Mouse (Mus musculus): ENCODE results near the gene Cyp2d12. TPM values are rescaled to one million over a fixed set of nuclear protein-coding genes. Genes with fewer than 3 reads are reported as not detected.
A peak's percentile ranks its signal among the peaks of the same experiment; 100 is the strongest.
"Not testable (repeated sequence)": the region's sequence is repeated elsewhere in the genome, so short reads cannot be mapped to it uniquely, and the experiment has no call there.

Cyp2d12 gene
- polyA plus RNA-seq, 1 experiment from 2014 or later: 0.10 TPM

DNA sequence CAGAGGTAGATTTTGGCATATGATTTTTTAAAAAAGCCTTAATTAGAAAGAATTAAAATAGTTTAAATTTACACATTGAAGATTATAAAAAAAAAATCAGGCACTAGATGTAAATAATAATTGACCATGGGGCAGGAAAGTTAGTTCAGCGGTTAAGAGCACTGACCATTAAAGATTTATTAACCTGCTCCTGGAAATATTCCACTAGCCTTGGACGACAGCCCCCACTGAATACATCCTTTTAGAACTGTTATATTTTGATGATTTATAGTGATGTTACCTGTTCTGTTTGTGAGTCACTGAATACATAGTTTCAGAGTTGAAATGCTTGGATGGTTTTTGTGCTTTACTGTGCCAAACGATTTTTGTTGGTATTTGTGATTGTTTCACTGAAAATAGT is 11.9 kb upstream of the Cyp2d12 start:
- not testable (repeated sequence) for DNase-seq (ENCODE audit: low spot score); H3K9ac ChIP-seq (ENCODE audit: low read length); H3K27me3 ChIP-seq (ENCODE audit: control insufficient read depth, insufficient read depth, low read length); H3K4me1 ChIP-seq (replicated peaks; ENCODE audit: control insufficient read depth, insufficient read depth); H3K36me3 ChIP-seq (ENCODE audit: control insufficient read depth, insufficient read depth, low read length); ATAC-seq (ENCODE audit: low FRiP score, low TSS enrichment); H3K9me3 ChIP-seq (ENCODE audit: control insufficient read depth, low read length); H3K27ac ChIP-seq (replicated peaks); H3K4me3 ChIP-seq (ENCODE audit: low read depth, low read length); H3K4me2 ChIP-seq (replicated peaks; ENCODE audit: low read depth)
- WGBS: 47% methylated on average over 3 of the region's 3 CpGs

DNA sequence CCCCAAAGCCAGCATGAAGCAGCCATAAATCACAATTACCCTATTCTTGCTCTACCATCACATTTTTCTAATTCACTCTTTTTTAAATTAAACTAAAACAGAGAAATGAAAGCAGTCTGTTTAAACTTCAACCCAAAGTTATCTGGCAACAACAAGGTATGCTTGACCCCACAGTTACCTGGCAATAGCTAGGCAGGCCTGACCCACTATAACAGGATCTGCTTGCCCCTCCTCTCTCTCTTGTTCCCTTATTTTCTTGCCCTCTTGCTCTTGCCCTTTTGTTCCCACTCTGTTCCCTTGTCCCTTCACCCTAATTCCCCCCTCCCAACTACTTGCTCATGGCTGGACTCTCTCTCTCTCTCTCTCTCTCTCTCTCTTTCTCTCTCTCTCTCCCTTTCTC is 10.3 kb upstream of the Cyp2d12 start:
- H3K36me3 ChIP-seq (ENCODE audit: control insufficient read depth, insufficient read depth, low read length); ATAC-seq (ENCODE audit: low FRiP score, low TSS enrichment); H3K9me3 ChIP-seq (ENCODE audit: control insufficient read depth, low read length); H3K4me3 ChIP-seq (ENCODE audit: low read depth, low read length); H3K9ac ChIP-seq (ENCODE audit: low read length); DNase-seq (ENCODE audit: low spot score); H3K27me3 ChIP-seq (ENCODE audit: control insufficient read depth, insufficient read depth, low read length); H3K27ac ChIP-seq (replicated peaks); H3K4me2 ChIP-seq (replicated peaks; ENCODE audit: low read depth); H3K4me1 ChIP-seq (replicated peaks; ENCODE audit: control insufficient read depth, insufficient read depth): not testable (repeated sequence)

DNA sequence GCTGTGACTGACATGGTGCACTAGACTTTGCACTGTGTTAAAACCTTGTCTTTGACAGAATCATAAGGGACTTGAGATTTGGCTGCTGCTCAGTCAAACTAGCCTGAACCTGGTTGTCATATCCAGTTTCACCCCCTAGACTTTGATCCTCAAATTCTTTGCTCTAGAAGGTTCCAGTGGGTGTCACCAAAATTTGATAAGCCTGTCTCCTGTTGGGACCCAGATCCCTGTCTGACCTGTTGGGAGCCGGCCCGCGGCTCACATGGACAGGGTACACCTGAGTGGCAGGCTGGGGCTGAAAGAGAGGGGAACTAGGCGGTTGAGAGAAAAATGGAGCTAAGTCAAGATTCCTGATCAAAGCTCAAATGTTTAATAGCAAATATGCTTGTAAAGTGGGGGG is 7.1 kb upstream of the Cyp2d12 start:
- H3K9ac ChIP-seq (ENCODE audit: low read length); DNase-seq (ENCODE audit: low spot score); H3K4me2 ChIP-seq (replicated peaks; ENCODE audit: low read depth); ATAC-seq (ENCODE audit: low FRiP score, low TSS enrichment); H3K9me3 ChIP-seq (ENCODE audit: control insufficient read depth, low read length); H3K27ac ChIP-seq (replicated peaks); H3K27me3 ChIP-seq (ENCODE audit: control insufficient read depth, insufficient read depth, low read length); H3K36me3 ChIP-seq (ENCODE audit: control insufficient read depth, insufficient read depth, low read length); H3K4me3 ChIP-seq (ENCODE audit: low read depth, low read length); H3K4me1 ChIP-seq (replicated peaks; ENCODE audit: control insufficient read depth, insufficient read depth): not testable (repeated sequence)
- WGBS: 82% methylated on average over 4 of the region's 4 CpGs

DNA sequence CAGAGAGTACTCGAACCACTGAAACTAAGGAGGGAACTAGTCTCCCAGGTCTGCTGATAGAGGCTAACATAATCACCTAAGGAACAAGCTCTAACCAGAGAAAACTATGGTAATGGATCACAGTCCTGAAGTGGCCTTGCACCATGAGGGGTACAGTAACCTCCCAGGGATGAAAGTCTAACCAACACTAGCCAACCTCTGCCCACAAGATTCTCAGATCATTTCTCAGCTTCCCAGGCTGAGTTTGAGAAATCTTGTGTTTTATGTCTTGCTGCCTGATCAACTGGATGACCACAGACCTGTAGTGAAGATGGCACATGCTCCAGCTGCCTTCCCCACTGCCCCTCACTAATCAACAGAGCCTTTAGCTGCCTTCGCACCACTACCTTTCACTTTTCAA is 1.7 kb upstream of the Cyp2d12 start:
- not testable (repeated sequence) for H3K4me2 ChIP-seq (replicated peaks; ENCODE audit: low read depth); H3K4me1 ChIP-seq (replicated peaks; ENCODE audit: control insufficient read depth, insufficient read depth); ATAC-seq (ENCODE audit: low FRiP score, low TSS enrichment); H3K27ac ChIP-seq (replicated peaks); H3K27me3 ChIP-seq (ENCODE audit: control insufficient read depth, insufficient read depth, low read length); H3K9ac ChIP-seq (ENCODE audit: low read length); H3K4me3 ChIP-seq (ENCODE audit: low read depth, low read length); H3K9me3 ChIP-seq (ENCODE audit: control insufficient read depth, low read length); H3K36me3 ChIP-seq (ENCODE audit: control insufficient read depth, insufficient read depth, low read length); DNase-seq (ENCODE audit: low spot score)
- WGBS: 85% methylated on average over 2 of the region's 2 CpGs

DNA sequence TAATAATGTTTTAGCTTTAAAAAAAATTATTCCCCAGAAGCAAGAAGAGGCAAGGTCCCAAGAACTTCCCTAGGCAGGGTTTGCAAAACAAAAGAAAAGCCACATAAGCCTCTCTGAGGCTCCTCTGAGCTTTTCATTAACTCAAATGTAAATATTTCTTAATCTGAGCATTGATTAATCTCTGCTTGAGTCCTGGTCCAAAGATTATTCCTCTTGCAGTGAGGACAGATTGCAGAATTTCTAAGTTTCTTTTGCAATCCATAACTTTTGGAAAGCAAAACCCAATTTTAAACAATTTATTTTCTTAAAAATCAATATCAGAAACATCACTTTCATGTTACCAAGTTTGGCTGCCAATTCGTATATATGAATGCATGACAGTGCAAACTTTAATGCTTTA is 18.0 kb downstream of the Cyp2d12 start:
- Histone ChIP-seq H3K27ac (replicated peaks) (no peak overlapping the region), H3K4me2 (replicated peaks; ENCODE audit: low read depth) (no peak overlapping the region), H3K27me3 (ENCODE audit: control insufficient read depth, insufficient read depth, low read length) (no peaks in the 10 kb centered on the region), H3K4me1 (replicated peaks; ENCODE audit: control insufficient read depth, insufficient read depth) (no peaks in the 10 kb centered on the region), H3K36me3 (ENCODE audit: control insufficient read depth, insufficient read depth, low read length) (no peaks in the 10 kb centered on the region), H3K4me3 (ENCODE audit: low read depth, low read length) (no peak overlapping the region), H3K9ac (ENCODE audit: low read length) (no peak overlapping the region), H3K9me3 (ENCODE audit: control insufficient read depth, low read length) (no peaks in the 10 kb centered on the region)
- TF ChIP-seq CTCF (IDR thresholded peaks at IDR 0.05; ENCODE audit: low read depth) (no peak), EP300 (optimal IDR thresholded peaks at IDR 0.05) (no peak)
- no peak for DNase-seq (ENCODE audit: low spot score)
- ATAC-seq (ENCODE audit: low FRiP score, low TSS enrichment): no peak
- WGBS: 67% methylated on average over 1 of the region's 1 CpGs

DNA sequence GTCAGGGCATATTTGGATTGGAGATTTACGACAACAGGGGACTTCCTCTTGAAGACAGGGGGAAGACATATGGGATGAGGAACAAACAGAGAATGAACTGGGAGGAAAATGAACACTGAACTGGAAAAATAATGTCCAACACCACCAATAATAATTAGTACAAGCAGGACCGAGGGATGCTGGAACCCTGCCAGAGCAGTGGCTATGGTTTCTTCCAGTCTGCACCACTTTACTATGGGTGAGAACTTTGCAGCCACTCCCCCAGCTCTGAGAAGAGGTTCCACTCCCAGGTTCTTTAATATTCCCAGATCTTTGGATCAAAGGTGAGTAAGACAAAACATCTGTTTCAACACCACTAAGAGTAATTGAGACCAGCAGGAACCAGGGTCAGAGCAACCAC is 24.2 kb downstream of the Cyp2d12 start:
- H3K36me3 ChIP-seq (ENCODE audit: control insufficient read depth, insufficient read depth, low read length): no peaks in the 10 kb centered on the region
- H3K27me3 ChIP-seq (ENCODE audit: control insufficient read depth, insufficient read depth, low read length): no peaks in the 10 kb centered on the region
- H3K9me3 ChIP-seq (ENCODE audit: control insufficient read depth, low read length): no peaks in the 10 kb centered on the region
- H3K27ac ChIP-seq (replicated peaks): no peak overlapping the region
- H3K4me1 ChIP-seq (replicated peaks; ENCODE audit: control insufficient read depth, insufficient read depth): no peaks in the 10 kb centered on the region
- no peak for DNase-seq (ENCODE audit: low spot score)
- no peak overlapping the region for H3K9ac ChIP-seq (ENCODE audit: low read length)
- H3K4me3 ChIP-seq (ENCODE audit: low read depth, low read length): no peak overlapping the region
- WGBS: 70% methylated on average over 2 of the region's 2 CpGs
- no peak overlapping the region for H3K4me2 ChIP-seq (replicated peaks; ENCODE audit: low read depth)
- ATAC-seq (ENCODE audit: low FRiP score, low TSS enrichment): no peak
- TF ChIP-seq CTCF (IDR thresholded peaks at IDR 0.05; ENCODE audit: low read depth): no peak
- no peak for TF ChIP-seq EP300 (optimal IDR thresholded peaks at IDR 0.05)

DNA sequence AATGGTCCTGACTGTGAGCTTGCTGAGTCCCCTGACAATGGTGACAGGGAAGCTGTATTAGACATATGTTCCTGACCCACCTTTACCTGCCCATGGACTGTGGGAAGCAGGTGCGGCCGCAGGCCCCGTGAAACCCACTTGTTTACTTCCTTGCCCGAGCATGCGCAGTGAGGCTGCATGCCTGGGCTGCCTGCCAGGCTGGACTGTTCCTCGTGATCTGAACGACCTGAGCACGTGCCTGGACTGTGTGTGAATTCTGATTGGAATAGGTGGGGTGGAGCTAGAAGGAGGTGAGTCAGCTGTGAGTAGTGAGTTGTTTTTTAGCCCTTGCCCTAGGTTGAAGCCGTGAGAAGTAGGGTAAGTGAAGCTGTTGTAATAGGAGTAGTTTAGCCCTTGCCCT is 27.7 kb downstream of the Cyp2d12 start:
- WGBS: 56% methylated on average over 9 of the region's 9 CpGs

More for the DNA sequence above, 27.7 kb downstream of the Cyp2d12 start:
- Histone ChIP-seq H3K4me2 (replicated peaks; ENCODE audit: low read depth) (no peak overlapping the region), H3K9ac (ENCODE audit: low read length) (no peak overlapping the region), H3K4me1 (replicated peaks; ENCODE audit: control insufficient read depth, insufficient read depth) (no peaks in the 10 kb centered on the region), H3K27ac (replicated peaks) (no peak overlapping the region), H3K9me3 (ENCODE audit: control insufficient read depth, low read length) (no peaks in the 10 kb centered on the region), H3K27me3 (ENCODE audit: control insufficient read depth, insufficient read depth, low read length) (no peaks in the 10 kb centered on the region), H3K36me3 (ENCODE audit: control insufficient read depth, insufficient read depth, low read length) (no peaks in the 10 kb centered on the region), H3K4me3 (ENCODE audit: low read depth, low read length) (no peak overlapping the region)
- DNase-seq (ENCODE audit: low spot score): peak; percentile 59
- TF ChIP-seq CTCF (IDR thresholded peaks at IDR 0.05; ENCODE audit: low read depth) (no peak), EP300 (optimal IDR thresholded peaks at IDR 0.05) (no peak)
- peak; percentile 82 for ATAC-seq (ENCODE audit: low FRiP score, low TSS enrichment)

Small RNA genes lying within 50 kb of the gene (microRNA-seq; reads per million reads assigned to microRNA genes)
- gene Gm27924 (not detected), gene Gm28023 (not detected)

Other genes with a start within 250 kb of the Cyp2d12 start
- gene Naga, start 216.1 kb upstream of the Cyp2d12 start, polyA plus RNA-seq (2015; fragmentation: Nextera tagmentation; extraction: Ambion mirVana): 83.1 and 88.9 TPM in 2 replicates
- gene Pheta2, start 216.1 kb upstream of the Cyp2d12 start, polyA plus RNA-seq (2015; fragmentation: Nextera tagmentation; extraction: Ambion mirVana): 6.2 and 6.3 TPM in 2 replicates
- 286 and 296 TPM in 2 replicates for gene Smdt1, start 216.1 kb upstream of the Cyp2d12 start, polyA plus RNA-seq (2015; fragmentation: Nextera tagmentation; extraction: Ambion mirVana)
- 514 and 516 TPM in 2 replicates for gene Ndufa6, start 200.8 kb upstream of the Cyp2d12 start, polyA plus RNA-seq (2015; fragmentation: Nextera tagmentation; extraction: Ambion mirVana)
- 5.5 TPM in 2 replicates for gene Cyp2d22, start 174.8 kb upstream of the Cyp2d12 start, polyA plus RNA-seq (2015; fragmentation: Nextera tagmentation; extraction: Ambion mirVana)
- not detected in 2 replicates for gene Cyp2d11, start 161.1 kb upstream of the Cyp2d12 start, polyA plus RNA-seq (2015; fragmentation: Nextera tagmentation; extraction: Ambion mirVana)
- 2.1 and 3.6 TPM in 2 replicates for gene Cyp2d10, start 147.9 kb upstream of the Cyp2d12 start, polyA plus RNA-seq (2015; fragmentation: Nextera tagmentation; extraction: Ambion mirVana)
- gene Cyp2d9, start 121.6 kb upstream of the Cyp2d12 start, polyA plus RNA-seq (2015; fragmentation: Nextera tagmentation; extraction: Ambion mirVana): 1.6 and 2.0 TPM in 2 replicates
- gene Cyp2d34, start 65.9 kb downstream of the Cyp2d12 start, polyA plus RNA-seq (2015; fragmentation: Nextera tagmentation; extraction: Ambion mirVana): 0.98 and 1.1 TPM in 2 replicates
- gene Cyp2d40, start 209.1 kb downstream of the Cyp2d12 start, polyA plus RNA-seq (2015; fragmentation: Nextera tagmentation; extraction: Ambion mirVana): not detected in 2 replicates
- 18.4 and 19.2 TPM in 2 replicates for gene Cyp2d26, start 239.2 kb downstream of the Cyp2d12 start, polyA plus RNA-seq (2015; fragmentation: Nextera tagmentation; extraction: Ambion mirVana)